Mouse (Mus musculus) CH12.LX (cell line): ENCODE data around the gene Ccdc18. TPM values are rescaled to one million over a fixed set of nuclear protein-coding genes. Genes with fewer than 3 reads are reported as not detected.
A peak's percentile ranks its signal among the peaks of the same experiment; 100 is the strongest.
"Not testable (repeated sequence)": the region's sequence is repeated elsewhere in the genome, so short reads cannot be mapped to it uniquely, and the experiment has no call there.

ENCODE experiments used
- DNase-seq: peaks from one replicate; pipeline ENCODE4 v3.0.0-alpha.2; 2013; ENCODE audit errors: extremely low read depth
- H3K27ac ChIP-seq: 2 replicates; pipeline ENCODE4 v1.5.1; 2012; ENCODE audit warnings: low read depth, mild to moderate bottlenecking, control low read depth, moderate library complexity; ENCODE audit not compliant: insufficient read depth
- H3K27me3 ChIP-seq: replicated peaks from 2 replicates; pipeline ENCODE3; 2012; ENCODE audit warnings: inconsistent platforms
- H3K36me3 ChIP-seq, 2 experiments: replicated peaks in 1 of 2; 2 replicates each; pipeline versions ENCODE3 to v1.6.1; 2012; ENCODE audit warnings: inconsistent platforms in 1 of 2, low read length in 1 of 2, mild to moderate bottlenecking in 1 of 2, mixed read lengths in 1 of 2, moderate library complexity in 1 of 2; ENCODE audit not compliant: control insufficient read depth in 1 of 2, insufficient read depth in 1 of 2
- H3K4me1 ChIP-seq, 2 experiments: 2 replicates each; pipeline ENCODE4 v1.6.1; 2012; ENCODE audit warnings: inconsistent platforms in 1 of 2, moderate library complexity in 1 of 2; ENCODE audit not compliant: insufficient read depth in 2 of 2, control insufficient read depth in 1 of 2
- H3K4me2 ChIP-seq: 2 replicates; pipeline ENCODE4 v1.6.1; 2012; ENCODE audit warnings: low read depth, mild to moderate bottlenecking, control low read depth; ENCODE audit not compliant: poor library complexity, insufficient read depth, severe bottlenecking
- H3K4me3 ChIP-seq, 3 experiments: fragments of 150-350 bp in 1 of 3; sonication (generic) in 1 of 3; replicated peaks in 1 of 3; 2 replicates each; pipeline versions ENCODE3 to v1.5.1; 2011 to 2012; ENCODE audit warnings: low read depth in 2 of 3, low read length in 2 of 3, mild to moderate bottlenecking in 2 of 3, moderate library complexity in 2 of 3, control low read depth in 1 of 3, improper control_type of control experiment in 1 of 3, inconsistent platforms in 1 of 3, mixed read lengths in 1 of 3; ENCODE audit not compliant: poor library complexity in 1 of 3
- H3K79me2 ChIP-seq: replicated peaks from 2 replicates; pipeline ENCODE4 v1.6.1; 2012; ENCODE audit warnings: mild to moderate bottlenecking, moderate library complexity; ENCODE audit not compliant: control insufficient read depth, poor library complexity, insufficient read depth, severe bottlenecking; ENCODE audit errors: extremely low read depth
- H3K9ac ChIP-seq: 2 replicates; pipeline ENCODE4 v1.6.1; 2012; ENCODE audit warnings: low read depth, mild to moderate bottlenecking, control low read depth, moderate library complexity; ENCODE audit not compliant: insufficient read depth
- H3K9me3 ChIP-seq: replicated peaks from 2 replicates; pipeline ENCODE3; 2012; ENCODE audit warnings: low read length, inconsistent platforms, mixed read lengths
- MAFK ChIP-seq: IDR thresholded peaks from 2 replicates; pipeline ENCODE4 v1.6.1; 2011; ENCODE audit warnings: low read length, improper control_type of control experiment; ENCODE audit not compliant: insufficient replicate concordance
- PAX5 ChIP-seq: IDR thresholded peaks from 2 replicates; pipeline ENCODE4 v1.6.1; 2012; ENCODE audit warnings: low read length, inconsistent platforms, mixed read lengths
- TBP ChIP-seq: conservative IDR thresholded peaks from 2 replicates; pipeline ENCODE4 v1.6.1; 2011; ENCODE audit warnings: low read depth, low read length, improper control_type of control experiment
- dilution Hi-C: fragments of 300-500 bp; cut with MboI; formaldehyde crosslinking; loops from 2 replicates; pipeline ENCODE4 v1.14.3; 2020; ENCODE audit warnings: low sequenced_read_pairs; ENCODE audit not compliant: extremely low pct_unique_long_range_greater_than_20kb, extremely low pct_ligation_motif_present
- in situ Hi-C: fragments of 300-500 bp; cut with MboI; formaldehyde crosslinking; loops from 3 replicates; pipeline ENCODE4 v1.14.3; 2019; ENCODE audit warnings: low sequenced_read_pairs, low pct_ligation_motif_present, low pct_unique_long_range_greater_than_20kb, mixed read lengths
- polyA plus RNA-seq: library from polyadenylated mRNA; unstranded; fragments of >175 nt; gene quantifications from 2 replicates; pipeline ENCODE4 v1.2.1, GENCODE M21; 2012; ENCODE audit warnings: low read depth; ENCODE audit not compliant: insufficient read length
- total RNA-seq, 2 experiments: library from RNA; depleted of rRNA; stranded (reverse); fragments of 300-350 nt in 1 of 2; fragments of >200 nt in 1 of 2; gene quantifications; 2 replicates each; pipeline ENCODE4 v1.2.3; 2012 to 2014

Ccdc18 gene
- total and polyA plus RNA-seq, 3 experiments, result 2.7 to 4.7 (median 3.9) TPM

DNA sequence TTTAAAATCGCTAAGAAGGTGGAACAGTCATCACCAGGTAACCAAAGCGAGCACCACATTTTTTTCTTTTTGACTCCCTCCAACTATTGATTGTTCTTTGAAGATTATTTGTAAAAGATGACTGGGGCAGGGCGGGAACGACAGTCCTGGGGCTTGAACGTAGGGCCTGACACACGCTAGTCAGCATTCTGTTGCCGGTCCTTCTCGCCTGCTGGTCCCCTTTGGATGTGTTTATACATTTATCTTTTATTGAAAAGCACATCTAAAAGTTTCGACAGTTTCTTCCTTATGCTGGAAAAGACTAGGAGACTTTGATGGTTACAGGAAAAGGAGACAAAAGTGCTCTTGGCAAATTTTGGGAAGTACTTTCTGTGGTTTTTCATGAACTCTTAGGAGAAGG is 137.7 kb downstream of the Ccdc18 start:
- no peaks in the 10 kb centered on the region for H3K27me3 ChIP-seq
- H3K27ac ChIP-seq, result no peak overlapping the region
- no peak for DNase-seq
- peak overlapping the region; percentile 82 for H3K4me2 ChIP-seq
- TF ChIP-seq PAX5 (no peak), MAFK (no peak)
- dilution Hi-C loops (no loop called here), in situ Hi-C loops (no loop called here)
- peaks cover 0 to 20% of the 10 kb centered on the region in 2 experiments; a peak in 2 of 4 replicates for H3K4me1 ChIP-seq
- H3K9me3 ChIP-seq, result no peaks in the 10 kb centered on the region
- H3K4me3 ChIP-seq, result peak overlapping the region; percentile 61 to 98 (median 86)
- H3K36me3 ChIP-seq, result peaks cover 2 to 18% of the 10 kb centered on the region in 2 experiments
- peaks cover 42% of the 10 kb centered on the region for H3K79me2 ChIP-seq
- H3K9ac ChIP-seq, result peak overlapping the region; percentile 67

DNA sequence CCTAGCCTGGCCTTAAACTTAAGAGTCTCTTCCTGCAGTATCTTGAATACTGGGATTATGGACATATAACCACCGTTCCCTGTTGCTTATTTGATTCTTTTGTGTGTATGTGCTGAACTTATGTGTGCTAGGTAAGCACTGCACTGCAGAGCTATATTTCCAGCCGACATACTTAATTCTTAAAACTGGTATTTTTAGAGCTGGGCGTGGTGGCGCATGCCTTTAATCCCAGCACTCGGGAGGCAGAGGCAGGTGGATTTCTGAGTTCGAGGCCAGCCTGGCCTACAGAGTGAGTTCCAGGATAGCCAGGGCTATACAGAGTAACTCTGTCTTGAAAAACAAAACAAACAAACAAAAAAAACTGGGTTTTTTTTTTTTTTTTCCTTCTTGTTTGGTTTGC is 138.7 kb downstream of the Ccdc18 start:
- Histone ChIP-seq H3K4me1 (peaks cover 0 to 20% of the 10 kb centered on the region in 2 experiments; a peak in 2 of 4 replicates), H3K79me2 (peaks cover 42% of the 10 kb centered on the region), H3K4me3 (peak overlapping the region; percentile 26 to 98 (median 61)), H3K9ac (peak overlapping the region; percentile 67; the same call in 1 of the 2 replicates), H3K4me2 (peak overlapping the region; percentile 93), H3K36me3 (peaks cover 2 to 27% of the 10 kb centered on the region in 2 experiments)
- H3K27me3 ChIP-seq, H3K9me3 ChIP-seq, in situ Hi-C loops, dilution Hi-C loops, DNase-seq, H3K27ac ChIP-seq: not testable (repeated sequence)
- TF ChIP-seq TBP, result 0 out of 2 replicates have a peak, but pooled peaks have one; percentile 43
- TF ChIP-seq, all 38 proteins: peak for 1; not testable (repeated sequence) for 37

Other genes with a start within 250 kb of the Ccdc18 start
- 728 and 973 TPM in 2 replicates for gene Rpl5, start 232.4 kb upstream of the Ccdc18 start, total RNA-seq (2012; rRNA removed)
- 368 and 406 TPM in 2 replicates for gene Rpl5, start 232.4 kb upstream of the Ccdc18 start, total RNA-seq (2014; rRNA removed)
- gene Rpl5, start 232.4 kb upstream of the Ccdc18 start, polyA plus RNA-seq, result 116 and 236 TPM in 2 replicates
- 4.2 and 5.6 TPM in 2 replicates for gene Fam69a, start 145.8 kb upstream of the Ccdc18 start, total RNA-seq (2012; rRNA removed)
- gene Fam69a, start 145.8 kb upstream of the Ccdc18 start, total RNA-seq (2014; rRNA removed), result 6.5 and 7.8 TPM in 2 replicates
- gene Fam69a, start 145.8 kb upstream of the Ccdc18 start, polyA plus RNA-seq, result 14.2 and 25.4 TPM in 2 replicates
- 58.7 and 65.2 TPM in 2 replicates for gene Mtf2, start 67.2 kb upstream of the Ccdc18 start, total RNA-seq (2012; rRNA removed)
- 76.2 and 86.9 TPM in 2 replicates for gene Mtf2, start 67.2 kb upstream of the Ccdc18 start, total RNA-seq (2014; rRNA removed)
- gene Mtf2, start 67.2 kb upstream of the Ccdc18 start, polyA plus RNA-seq, result 63.8 and 71.0 TPM in 2 replicates
- 72.5 and 74.6 TPM in 2 replicates for gene Tmed5, start 255 bp upstream of the Ccdc18 start, total RNA-seq (2012; rRNA removed)
- gene Tmed5, start 255 bp upstream of the Ccdc18 start, total RNA-seq (2014; rRNA removed), result 122 and 141 TPM in 2 replicates
- gene Tmed5, start 255 bp upstream of the Ccdc18 start, polyA plus RNA-seq, result 49.4 and 60.2 TPM in 2 replicates
- gene Dr1, start 136.0 kb downstream of the Ccdc18 start, total RNA-seq (2012; rRNA removed), result 18.2 and 22.3 TPM in 2 replicates
- 52.6 and 57.3 TPM in 2 replicates for gene Dr1, start 136.0 kb downstream of the Ccdc18 start, total RNA-seq (2014; rRNA removed)
- 40.3 and 43.1 TPM in 2 replicates for gene Dr1, start 136.0 kb downstream of the Ccdc18 start, polyA plus RNA-seq
- gene Pigg, start 179.7 kb downstream of the Ccdc18 start, total RNA-seq (2012; rRNA removed), result 8.2 and 9.7 TPM in 2 replicates
- 9.0 and 9.8 TPM in 2 replicates for gene Pigg, start 179.7 kb downstream of the Ccdc18 start, total RNA-seq (2014; rRNA removed)
- 6.2 and 6.4 TPM in 2 replicates for gene Pigg, start 179.7 kb downstream of the Ccdc18 start, polyA plus RNA-seq
- gene Gm42517, start 235.0 kb downstream of the Ccdc18 start, total RNA-seq (2012; rRNA removed), result not detected in 2 replicates
- not detected in 2 replicates for gene Gm42517, start 235.0 kb downstream of the Ccdc18 start, total RNA-seq (2014; rRNA removed)
- not detected in 2 replicates for gene Gm42517, start 235.0 kb downstream of the Ccdc18 start, polyA plus RNA-seq